Mouse (Mus musculus): Measurements from ENCODE around the gene Izumo3.
"Not testable (repeated sequence)": the region's sequence is repeated elsewhere in the genome, so short reads cannot be mapped to it uniquely, and the experiment has no call there.

The Izumo3 gene

GRCm38 (mm10) chr4:92147134-92147533 is at the start of gene Izumo3:
Izumo3 (minus strand) TSS chr4:92147234.
- CTCF ChIA-PET, result no interaction called here

GRCm38 (mm10) chr4:92191649-92192048 is 44.6 kb upstream of the Izumo3 start, which contains the start of gene Gm12666:
Gm12666 (minus strand) TSS chr4:92191749.
- CTCF ChIA-PET, result not testable (repeated sequence)

- CTCF ChIA-PET, result no interaction called here
Measured at GRCm38 (mm10) chr4:92152646-92153045, 5.6 kb upstream of the Izumo3 start.

- CTCF ChIA-PET, result no interaction called here
Measured at GRCm38 (mm10) chr4:92111390-92111988, 35.5 kb downstream of the Izumo3 start.

- CTCF ChIA-PET, result no interaction called here
Measured at GRCm38 (mm10) chr4:92097386-92097785, 49.6 kb downstream of the Izumo3 start.

GRCm38 (mm10) chr4:92095951-92096350 is 51.1 kb downstream of the Izumo3 start:
- CTCF ChIA-PET, result no interaction called here
